Mouse (Mus musculus) hindbrain, embryonic 13.5 days (tissue): ENCODE measurements around the gene Slc50a1. TPM values are rescaled to one million over a fixed set of nuclear protein-coding genes. Genes with fewer than 3 reads are reported as not detected.

ENCODE experiments used
- ATAC-seq: fragments of 200-750 bp; cut with Nextera tagmentation; 2 replicates; pipeline ENCODE4 v1.8.0; 2017; ENCODE audit warnings: moderate TSS enrichment; ENCODE audit not compliant: low FRiP score
- H3K27ac ChIP-seq: fragments of 300-500 bp; sonication (generic); 2 replicates; pipeline ENCODE4 v1.5.1; 2015; ENCODE audit warnings: inconsistent platforms, mild to moderate bottlenecking, moderate library complexity
- H3K27me3 ChIP-seq: fragments of 300-500 bp; sonication (generic); 2 replicates; pipeline ENCODE4 v1.6.1; 2015; ENCODE audit warnings: mild to moderate bottlenecking, inconsistent platforms
- H3K36me3 ChIP-seq: fragments of 300-500 bp; sonication (generic); 2 replicates; pipeline ENCODE4 v1.6.1; 2015; ENCODE audit warnings: mild to moderate bottlenecking, inconsistent platforms
- H3K4me1 ChIP-seq: fragments of 300-500 bp; sonication (generic); replicated peaks from 2 replicates; pipeline ENCODE4 v1.6.1; 2015; ENCODE audit warnings: inconsistent platforms
- H3K4me2 ChIP-seq: fragments of 300-500 bp; sonication (generic); 2 replicates; pipeline ENCODE4 v1.6.1; 2015; ENCODE audit warnings: inconsistent platforms, mild to moderate bottlenecking, moderate library complexity
- H3K4me3 ChIP-seq: fragments of 300-500 bp; sonication (generic); 2 replicates; pipeline ENCODE4 v1.5.1; 2015; ENCODE audit warnings: mild to moderate bottlenecking, inconsistent platforms
- H3K9ac ChIP-seq: fragments of 300-500 bp; sonication (generic); 2 replicates; pipeline ENCODE4 v1.6.1; 2015; ENCODE audit warnings: mild to moderate bottlenecking, inconsistent platforms
- H3K9me3 ChIP-seq: fragments of 300-500 bp; sonication (generic); 2 replicates; pipeline ENCODE4 v1.6.1; 2016; ENCODE audit warnings: inconsistent platforms
- WGBS: fragments of 180-500 bp; shearing (Covaris S2); methylation state at CpG from one replicate; pipeline ENCODE4 v1.1.7; 2015; 5-methylcytosine and 5-hydroxymethylcytosine counted together
- polyA plus RNA-seq: library from polyadenylated mRNA; unstranded; fragments of >200 nt; fragmentation: Nextera tagmentation; extraction: Ambion mirVana; gene quantifications from 2 replicates; pipeline ENCODE4 v1.2.1, GENCODE M21; 2015

Gene Slc50a1
- polyA plus RNA-seq, 1 experiment from 2014 or later, result 38.0 TPM

GRCm38 (mm10) chr3:89292303-89292702 lies 21.9 kb upstream of the Slc50a1 start:
- Histone ChIP-seq H3K4me2 (no peak overlapping the region), H3K9ac (no peak overlapping the region), H3K36me3 (no peaks in the 10 kb centered on the region), H3K9me3 (no peaks in the 10 kb centered on the region), H3K4me1 (no peaks in the 10 kb centered on the region), H3K27me3 (no peaks in the 10 kb centered on the region), H3K4me3 (no peak overlapping the region), H3K27ac (no peak overlapping the region)
- ATAC-seq, result no peak
- WGBS, result 79% methylated on average over 5 of the region's 5 CpGs

DNA sequence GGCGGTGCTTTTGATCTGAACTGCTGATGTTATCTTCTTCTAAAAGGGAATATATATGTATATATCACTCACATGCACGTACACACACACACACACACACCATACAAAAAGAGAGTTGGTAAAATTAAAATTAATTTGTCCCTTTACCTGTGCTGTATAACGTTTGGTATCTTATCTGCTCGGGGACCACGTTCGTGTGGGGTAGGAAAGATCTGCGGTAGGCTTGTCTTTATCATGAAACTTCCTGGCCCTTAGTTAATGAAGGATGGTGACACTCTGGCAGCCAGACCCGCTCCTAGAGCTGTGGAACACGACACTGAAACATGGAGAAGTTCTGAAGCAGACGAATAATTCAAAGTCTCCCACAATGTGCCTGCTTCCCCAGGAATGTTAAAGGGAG lies 21.5 kb upstream of the Slc50a1 start:
- no peak for ATAC-seq
- no peak overlapping the region for H3K9ac ChIP-seq
- 84% methylated on average over 10 of the region's 10 CpGs for WGBS
- no peak overlapping the region for H3K4me2 ChIP-seq
- H3K9me3 ChIP-seq, result no peaks in the 10 kb centered on the region
- H3K36me3 ChIP-seq, result no peaks in the 10 kb centered on the region
- no peak overlapping the region for H3K27ac ChIP-seq
- no peak overlapping the region for H3K4me3 ChIP-seq
- H3K4me1 ChIP-seq, result no peaks in the 10 kb centered on the region
- no peaks in the 10 kb centered on the region for H3K27me3 ChIP-seq

GRCm38 (mm10) chr3:89288503-89288928 lies 18.1 kb upstream of the Slc50a1 start:
- H3K4me1 ChIP-seq, result peaks cover 9% of the 10 kb centered on the region; the same call in 1 of the 2 replicates
- no peak overlapping the region for H3K4me2 ChIP-seq
- no peak overlapping the region for H3K9ac ChIP-seq
- ATAC-seq, result no peak
- no peak overlapping the region for H3K4me3 ChIP-seq
- no peaks in the 10 kb centered on the region for H3K36me3 ChIP-seq
- 57% methylated on average over 7 of the region's 7 CpGs for WGBS
- H3K9me3 ChIP-seq, result no peaks in the 10 kb centered on the region
- H3K27me3 ChIP-seq, result 0 out of 2 replicates have a peak, but pooled peaks cover 3% of the 10 kb centered on the region
- H3K27ac ChIP-seq, result no peak overlapping the region

- WGBS, result 55% methylated on average over 5 of the region's 5 CpGs
- H3K27me3 ChIP-seq, result peaks cover 5% of the 10 kb centered on the region
- H3K4me2 ChIP-seq, result no peak overlapping the region
- no peak for ATAC-seq
- H3K9ac ChIP-seq, result no peak overlapping the region
- no peaks in the 10 kb centered on the region for H3K36me3 ChIP-seq
- H3K4me1 ChIP-seq, result peaks cover 11% of the 10 kb centered on the region
- H3K27ac ChIP-seq, result no peak overlapping the region
- no peaks in the 10 kb centered on the region for H3K9me3 ChIP-seq
- no peak overlapping the region for H3K4me3 ChIP-seq
Observed at GRCm38 (mm10) chr3:89287286-89287685, 16.9 kb upstream of the Slc50a1 start.

DNA sequence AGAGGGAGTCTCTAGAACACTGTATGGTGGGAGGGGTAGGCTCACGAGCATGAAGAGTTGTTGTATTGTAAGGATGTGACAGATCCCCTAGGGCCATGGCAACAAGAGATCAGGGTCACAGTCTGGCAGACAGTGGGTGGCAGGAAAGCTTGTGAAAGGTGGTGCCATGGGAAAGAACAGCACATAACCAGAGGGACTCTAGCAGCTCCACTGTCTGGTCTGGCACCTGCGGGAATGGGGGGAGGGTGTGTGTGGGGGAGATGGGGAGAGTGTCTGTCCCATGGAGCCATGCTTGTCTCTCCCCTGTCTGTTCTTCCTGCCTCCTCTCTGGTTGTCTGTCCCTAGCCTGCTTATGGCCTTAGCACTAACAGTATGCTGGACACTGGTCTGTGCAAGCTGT lies 15.2 kb upstream of the Slc50a1 start:
- Histone ChIP-seq H3K4me2 (no peak overlapping the region), H3K4me3 (no peak overlapping the region), H3K27me3 (peaks cover 20% of the 10 kb centered on the region), H3K36me3 (no peaks in the 10 kb centered on the region), H3K27ac (no peak overlapping the region), H3K9me3 (no peaks in the 10 kb centered on the region), H3K4me1 (peaks cover 28% of the 10 kb centered on the region), H3K9ac (no peak overlapping the region)
- 37% methylated on average over 2 of the region's 2 CpGs for WGBS
- no peak for ATAC-seq

- no peak for ATAC-seq
- Histone ChIP-seq H3K36me3 (no peaks in the 10 kb centered on the region), H3K9me3 (no peaks in the 10 kb centered on the region), H3K4me2 (no peak overlapping the region), H3K27ac (no peak overlapping the region), H3K27me3 (peaks cover 28% of the 10 kb centered on the region), H3K9ac (no peak overlapping the region), H3K4me3 (no peak overlapping the region), H3K4me1 (peaks cover 41% of the 10 kb centered on the region)
- 92% methylated on average over 3 of the region's 3 CpGs for WGBS
Observed at GRCm38 (mm10) chr3:89284261-89284660, 13.9 kb upstream of the Slc50a1 start.

GRCm38 (mm10) chr3:89282291-89282643 lies 11.9 kb upstream of the Slc50a1 start:
- 28% methylated on average over 4 of the region's 4 CpGs for WGBS
- Histone ChIP-seq H3K4me2 (no peak overlapping the region), H3K4me1 (peaks cover 49% of the 10 kb centered on the region), H3K9me3 (no peaks in the 10 kb centered on the region), H3K9ac (peak overlapping the region; percentile 29; the same call in 1 of the 2 replicates), H3K36me3 (no peaks in the 10 kb centered on the region), H3K27ac (no peak overlapping the region), H3K4me3 (no peak overlapping the region; the same call in 1 of the 2 replicates), H3K27me3 (peaks cover 48% of the 10 kb centered on the region)
- ATAC-seq, result no peak

DNA sequence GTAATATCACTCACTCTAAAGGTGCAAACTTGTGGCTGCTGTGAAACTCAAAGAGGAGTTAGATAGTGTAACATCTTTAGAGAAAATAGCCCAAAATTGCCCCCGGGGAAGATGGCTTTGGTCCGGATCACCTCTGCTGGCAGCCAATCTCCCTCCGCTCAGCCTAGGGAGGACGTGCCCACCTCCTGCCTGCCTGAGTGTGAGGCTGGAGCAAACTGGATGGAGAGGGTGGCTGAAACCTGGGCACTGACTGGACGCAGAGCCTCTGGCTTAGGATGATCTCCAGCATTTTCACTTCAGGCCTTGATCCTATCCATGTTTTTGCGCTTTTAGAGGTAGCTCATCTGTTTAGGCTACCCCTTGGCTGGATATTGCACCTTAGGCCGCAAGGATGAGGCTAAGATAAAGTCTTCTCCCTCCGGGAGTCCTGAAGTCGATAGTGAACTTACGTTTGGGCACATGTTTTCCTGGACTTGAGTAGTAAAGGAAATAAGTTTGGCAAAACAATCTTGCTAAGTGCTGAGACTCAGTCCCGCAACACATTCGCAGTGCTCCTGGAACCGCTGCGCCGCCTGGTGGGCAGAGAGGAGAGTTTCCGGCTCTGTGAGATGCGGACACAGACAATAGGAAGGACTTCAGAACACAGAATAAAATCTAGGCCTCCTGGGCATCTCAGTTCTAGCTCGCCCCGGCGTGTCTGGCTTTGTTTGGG lies 11.4 kb upstream of the Slc50a1 start:
- Histone ChIP-seq H3K4me2 (peak overlapping the region; percentile 90), H3K9me3 (no peaks in the 10 kb centered on the region), H3K9ac (peak overlapping the region; percentile 70), H3K36me3 (no peaks in the 10 kb centered on the region), H3K4me3 (peak overlapping the region; percentile 48), H3K27me3 (peaks cover 54% of the 10 kb centered on the region), H3K27ac (no peak overlapping the region), H3K4me1 (peaks cover 52% of the 10 kb centered on the region)
- WGBS, result 12% methylated on average over 20 of the region's 20 CpGs
- ATAC-seq, result no peak

GRCm38 (mm10) chr3:89280606-89281511 lies 10.5 kb upstream of the Slc50a1 start, which contains the start of gene Efna1:
Gene Efna1 (minus strand): TSS chr3:89281142.
- Histone ChIP-seq H3K36me3 (no peaks in the 10 kb centered on the region), H3K27me3 (peaks cover 62% of the 10 kb centered on the region), H3K4me1 (peaks cover 52% of the 10 kb centered on the region), H3K4me2 (peak within 1 kb of the TSS; percentile 90), H3K4me3 (peak within 1 kb of the TSS; percentile 48), H3K27ac (peak within 1 kb of the TSS; percentile 60; the same call in 1 of the 2 replicates), H3K9me3 (no peaks in the 10 kb centered on the region), H3K9ac (peak within 1 kb of the TSS; percentile 70)
- peak; percentile 26; the same call in 1 of the 2 replicates for ATAC-seq
- WGBS, result under 1% methylated on average over 52 of the region's 52 CpGs

DNA sequence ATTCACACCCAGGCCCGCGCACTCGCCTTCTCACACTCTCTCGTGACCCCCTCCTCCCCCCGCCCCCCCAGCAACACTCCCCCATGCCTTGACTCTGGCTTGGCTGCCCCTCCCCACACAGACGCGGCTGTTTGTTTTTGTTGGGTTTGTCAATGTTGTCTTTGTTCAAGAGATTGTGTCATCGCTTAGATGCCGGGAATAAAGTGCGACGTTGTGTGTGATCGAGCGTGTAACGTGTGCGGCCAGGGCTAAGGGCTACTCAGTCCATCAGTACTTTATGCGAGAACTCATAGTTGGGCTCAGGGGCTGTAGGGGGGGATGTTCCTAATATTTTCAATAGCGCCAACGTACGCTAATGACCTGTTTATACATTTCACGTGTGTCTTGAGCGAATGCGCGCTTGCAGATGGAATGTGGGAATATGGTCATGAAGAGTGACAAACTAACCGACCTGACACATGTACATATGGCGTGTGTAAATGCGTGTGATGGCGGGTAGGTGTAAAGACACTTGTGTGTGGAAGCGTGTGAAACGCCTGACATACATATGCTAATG lies 9.8 kb upstream of the Slc50a1 start:
- H3K4me2 ChIP-seq, result peak overlapping the region; percentile 90
- H3K36me3 ChIP-seq, result no peaks in the 10 kb centered on the region
- H3K9ac ChIP-seq, result peak overlapping the region; percentile 70
- H3K9me3 ChIP-seq, result no peaks in the 10 kb centered on the region
- H3K4me1 ChIP-seq, result peaks cover 44% of the 10 kb centered on the region
- H3K27ac ChIP-seq, result peak overlapping the region; percentile 60
- H3K27me3 ChIP-seq, result peaks cover 63% of the 10 kb centered on the region
- ATAC-seq, result peak; percentile 7; the same call in 1 of the 2 replicates
- peak overlapping the region; percentile 48 for H3K4me3 ChIP-seq
- under 1% methylated on average over 29 of the region's 29 CpGs for WGBS

GRCm38 (mm10) chr3:89279153-89279890 lies 9.0 kb upstream of the Slc50a1 start:
- H3K27me3 ChIP-seq, result peaks cover 63% of the 10 kb centered on the region
- peak overlapping the region; percentile 48 for H3K4me3 ChIP-seq
- H3K4me1 ChIP-seq, result peaks cover 43% of the 10 kb centered on the region
- H3K4me2 ChIP-seq, result peak overlapping the region; percentile 90
- no peaks in the 10 kb centered on the region for H3K36me3 ChIP-seq
- H3K9me3 ChIP-seq, result no peaks in the 10 kb centered on the region
- peak overlapping the region; percentile 60 for H3K27ac ChIP-seq
- H3K9ac ChIP-seq, result peak overlapping the region; percentile 70
- ATAC-seq, result peak; percentile 57
- 3% methylated on average over 35 of the region's 35 CpGs for WGBS
